Comparison of ENCODE assay signal across 8 mouse cellular contexts in the genomic region with DNA sequence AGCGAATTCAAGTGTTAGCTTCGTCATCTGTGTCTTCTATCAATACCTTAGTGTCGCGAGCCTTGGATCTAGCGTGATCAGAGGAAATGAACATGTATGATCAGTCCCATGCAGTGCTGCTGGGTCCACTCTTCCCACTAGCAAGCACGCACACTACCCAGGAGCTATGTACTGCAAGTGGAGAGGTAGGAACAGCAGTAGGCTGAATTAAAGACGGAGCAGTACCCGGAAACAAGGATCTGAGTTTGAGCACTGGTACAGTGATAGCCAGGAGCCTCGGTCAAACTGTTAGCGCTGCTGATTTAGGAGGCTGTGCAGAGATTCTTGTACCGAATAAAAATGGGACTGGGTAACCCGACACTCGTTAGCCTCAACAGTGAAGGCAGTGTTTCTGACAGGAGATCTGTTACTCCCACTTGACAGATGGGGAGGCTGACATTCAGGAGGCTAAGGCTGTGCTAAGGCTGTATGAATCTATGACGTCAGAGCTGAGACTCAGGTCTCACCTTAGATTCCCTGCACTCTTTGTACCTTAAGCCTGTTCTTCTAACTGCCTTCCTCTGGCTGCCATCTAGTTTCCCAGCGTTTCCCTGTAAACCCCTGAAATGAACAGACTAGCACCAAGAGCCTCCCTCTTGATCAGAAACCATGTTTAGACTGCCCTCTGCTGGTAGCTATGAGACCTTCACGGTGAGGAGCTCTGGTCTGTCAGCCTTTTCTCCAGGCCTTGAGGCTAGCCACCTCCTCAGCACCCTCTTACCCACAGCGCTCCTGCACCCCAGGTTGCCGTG. TPM values are rescaled to one million over a fixed set of nuclear protein-coding genes. Genes with fewer than 3 reads are reported as not detected.
DNase-seq lines count a peak whose midpoint lies in the region; ATAC-seq and TF ChIP-seq lines count a peak whose summit lies in the region.

No protein-coding gene starts in this region.

- no peak overlapping the region for H3K4me3 ChIP-seq in hindbrain, embryonic 14.5 days (replicated peaks; ENCODE audit: low read length)
- no peak overlapping the region for H3K4me3 ChIP-seq in lung, postnatal 0 days (ENCODE audit: low read depth, low read length)

- peaks cover 58% of the 10 kb centered on the region for H3K36me3 ChIP-seq in hindbrain, embryonic 14.5 days (replicated peaks; ENCODE audit: control insufficient read depth, insufficient read depth)
- peaks cover 4% of the 10 kb centered on the region; the same call in 1 of the 2 replicates for H3K36me3 ChIP-seq in lung, postnatal 0 days (ENCODE audit: insufficient read depth, low read length)

- no peak overlapping the region for H3K9ac ChIP-seq in hindbrain, embryonic 14.5 days
- H3K9ac ChIP-seq in lung, postnatal 0 days (replicated peaks; ENCODE audit: low read depth), result no peak overlapping the region

- no peak overlapping the region for H3K4me2 ChIP-seq in hindbrain, embryonic 14.5 days (replicated peaks)
- no peak overlapping the region for H3K4me2 ChIP-seq in lung, postnatal 0 days (replicated peaks; ENCODE audit: low read depth, low read length)

- H3K27ac ChIP-seq in hindbrain, embryonic 14.5 days, result no peak overlapping the region
- no peak overlapping the region for H3K27ac ChIP-seq in lung, postnatal 0 days (ENCODE audit: low read length)

- WGBS in hindbrain, embryonic 14.5 days, result 59% methylated on average over 18 of the region's 18 CpGs
- whole genome bisulfite sequencing in lung, postnatal 0 days, result 56% methylated on average over 18 of the region's 18 CpGs

- no peaks in the 10 kb centered on the region for H3K4me1 ChIP-seq in hindbrain, embryonic 14.5 days (replicated peaks; ENCODE audit: control insufficient read depth, insufficient read depth, low read length)
- no peaks in the 10 kb centered on the region for H3K4me1 ChIP-seq in lung, postnatal 0 days (ENCODE audit: insufficient read depth, low read depth, low read length)

- H3K27me3 ChIP-seq in hindbrain, embryonic 14.5 days (ENCODE audit: control insufficient read depth, insufficient read depth, low read length), result no peaks in the 10 kb centered on the region
- H3K27me3 ChIP-seq in lung, postnatal 0 days (replicated peaks; ENCODE audit: insufficient read depth, low read length), result no peaks in the 10 kb centered on the region

- DNase-seq in ZHBTc4 (ENCODE audit: low read depth, low spot score), result peak; percentile 85
- peak; percentile 87 to 91 for DNase-seq in cerebellum, postnatal 10 days
- peak; percentile 48 to 69 for DNase-seq in frontal cortex, postnatal 10 days (ENCODE audit: low spot score in 2 of 2)
- DNase-seq in hindbrain, embryonic 14.5 days (ENCODE audit: low spot score), result peak; percentile 92
- DNase-seq in layer of hippocampus, postnatal 14 days (ENCODE audit: low spot score in 2 of 2), result peak; percentile 72 to 88
- DNase-seq in lung, postnatal 0 days (ENCODE audit: low spot score), result peak; percentile 86
- DNase-seq in retina, embryonic 14.5 days (ENCODE audit: low spot score), result peak; percentile 95
- DNase-seq in urinary bladder, postnatal 36 days (ENCODE audit: low spot score in 2 of 2), result peak; percentile 55 to 56

- peak; percentile 93 for TF ChIP-seq CTCF in lung, postnatal 0 days (IDR thresholded peaks at IDR 0.05)

- TF ChIP-seq EP300 in lung, postnatal 0 days (IDR thresholded peaks at IDR 0.05), result no peak

- H3K9me3 ChIP-seq in hindbrain, embryonic 14.5 days (ENCODE audit: control insufficient read depth, low read length), result no peaks in the 10 kb centered on the region
- no peaks in the 10 kb centered on the region for H3K9me3 ChIP-seq in lung, postnatal 0 days (ENCODE audit: low read length)

- ATAC-seq in hindbrain, embryonic 14.5 days (ENCODE audit: low FRiP score), result peak; percentile 81; the same call in 1 of the 2 replicates
- ATAC-seq in lung, postnatal 0 days, result peak; percentile 67

RNA-seq across cellular contexts. Expression of a gene that starts 37.0 kb away (rescaled TPM):
- polyA plus RNA-seq in hindbrain, embryonic 14.5 days (2014; fragmentation: Nextera tagmentation; extraction: Ambion mirVana), result 4.0 and 4.1 TPM in 2 replicates
- 1 to 10 TPM; 6.7 to 8.3 TPM for total RNA-seq in layer of hippocampus, postnatal 14 days (2021)
- polyA plus RNA-seq in lung, postnatal 0 days (2015; fragmentation: Nextera tagmentation; extraction: Ambion mirVana), result 2.4 and 2.7 TPM in 2 replicates
